In the genomic region with DNA sequence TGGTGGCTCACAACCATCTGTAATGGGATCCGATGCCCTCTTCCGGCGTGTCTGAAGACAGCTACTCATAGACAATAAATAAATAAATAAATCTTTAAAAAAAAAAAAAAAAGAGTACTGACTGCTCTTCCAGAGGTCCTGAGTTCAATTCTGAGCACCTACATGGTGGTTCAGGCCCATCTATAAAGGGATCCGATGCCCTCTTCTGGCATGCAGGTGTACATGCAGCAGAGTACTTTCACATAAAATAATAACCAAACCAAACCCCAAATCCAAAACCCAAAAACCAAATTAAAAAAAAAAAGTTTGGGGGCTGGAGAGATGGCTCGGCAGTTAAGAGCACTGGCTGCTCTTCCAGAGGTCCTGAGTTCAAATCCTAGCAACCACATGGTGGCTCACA, we compare ENCODE assay signal across 16 mouse cellular contexts. TPM values are rescaled to one million over a fixed set of nuclear protein-coding genes. Genes with fewer than 3 reads are reported as not detected.
"Had no signal": no experiment of that assay in that cellular context is flagged by ENCODE, and none has a peak within 500 bp of the region (broad histone marks: within the 10 kb centered on the region; RNA-seq: fewer than 3 reads in every experiment).

No protein-coding gene starts in this region.

RNA-seq across cellular contexts. Expression of a gene that starts 3.2 kb away (rescaled TPM):
- total RNA-seq: monocyte, adult 5-6 weeks; neutrophil, adult 5-6 weeks had no signal
- polyA plus RNA-seq: macrophage had no signal

RNA-seq across cellular contexts. Expression of a gene that starts 10.3 kb away (rescaled TPM):
- total RNA-seq: layer of hippocampus, adult 18-20 months; layer of hippocampus, postnatal 25 days; left cerebral cortex, adult 18-20 months; left cerebral cortex, postnatal 10 days; left cerebral cortex, postnatal 36 days had no signal
- polyA plus RNA-seq: macrophage; midbrain, embryonic 13.5 days; midbrain, embryonic 16.5 days; neural tube, embryonic 13.5 days had no signal

RNA-seq across cellular contexts. Expression of a gene that starts 32.3 kb away (rescaled TPM):
- total RNA-seq: layer of hippocampus, adult 18-20 months; layer of hippocampus, postnatal 25 days; left cerebral cortex, adult 18-20 months; left cerebral cortex, postnatal 10 days; left cerebral cortex, postnatal 36 days; megakaryocyte, adult 5-6 weeks; monocyte, adult 5-6 weeks; neutrophil, adult 5-6 weeks had no signal
- polyA plus RNA-seq: limb, embryonic 11.5 days; limb, embryonic 14.5 days; lung, embryonic 16.5 days; macrophage; midbrain, embryonic 13.5 days; midbrain, embryonic 16.5 days; myocyte; neural tube, embryonic 13.5 days had no signal
